Mouse (Mus musculus): ENCODE results near the gene Sbk1. TPM values are rescaled to one million over a fixed set of nuclear protein-coding genes. Genes with fewer than 3 reads are reported as not detected.

Gene Sbk1
- total and polyA plus RNA-seq, 3 experiments = 1.6 to 4.5 (median 4.2) TPM

DNA sequence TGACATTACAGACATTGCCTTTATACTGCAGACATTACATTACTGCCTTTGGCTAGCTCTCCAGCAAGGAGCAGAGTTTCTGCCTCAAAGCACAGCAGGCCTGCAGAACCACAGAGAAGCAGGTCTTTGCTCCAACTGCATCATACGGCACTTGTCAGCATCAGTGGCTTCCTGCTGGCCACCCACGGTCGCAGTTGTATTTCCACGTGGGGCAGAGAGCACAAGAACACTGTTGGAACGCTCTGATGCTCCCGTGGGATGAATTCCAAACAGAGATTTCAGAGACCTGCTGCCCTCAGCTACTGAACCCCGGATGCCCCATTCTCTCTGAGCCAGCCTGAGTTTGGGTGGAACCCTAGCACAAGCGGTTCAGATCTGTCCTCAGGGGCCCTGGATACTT, 4.8 kb upstream of the Sbk1 start:
- Histone ChIP-seq H3K36me3 (replicated peaks in 1 of 2; ENCODE audit: control insufficient read depth in 1 of 2, insufficient read depth in 1 of 2, low read length in 1 of 2) (no peaks in the 10 kb centered on the region), H3K4me3 (replicated peaks in 1 of 3; ENCODE audit: low read depth in 2 of 3, low read length in 2 of 3, poor library complexity in 1 of 3) (no peak overlapping the region), H3K79me2 (replicated peaks; ENCODE audit: control insufficient read depth, extremely low read depth, insufficient read depth, poor library complexity, severe bottlenecking) (no peaks in the 10 kb centered on the region), H3K4me2 (ENCODE audit: insufficient read depth, low read depth, poor library complexity, severe bottlenecking) (no peak overlapping the region), H3K9me3 (replicated peaks; ENCODE audit: low read length) (no peaks in the 10 kb centered on the region), H3K9ac (ENCODE audit: insufficient read depth, low read depth) (no peak overlapping the region), H3K27ac (ENCODE audit: insufficient read depth, low read depth) (no peak overlapping the region), H3K4me1 (ENCODE audit: control insufficient read depth in 1 of 2, insufficient read depth in 2 of 2) (peaks cover 5 to 7% of the 10 kb centered on the region in 2 experiments; a peak in 3 of 4 replicates), H3K27me3 (replicated peaks) (peaks cover 56% of the 10 kb centered on the region)
- no peak for DNase-seq (ENCODE audit: extremely low read depth)
- dilution Hi-C loops (cut with MboI; ENCODE audit: extremely low pct_ligation_motif_present, extremely low pct_unique_long_range_greater_than_20kb, low sequenced_read_pairs) = no loop called here
- in situ Hi-C loops (cut with MboI; ENCODE audit: low pct_ligation_motif_present, low pct_unique_long_range_greater_than_20kb, low sequenced_read_pairs) = loop anchor here (25.0 kb wide), 1 partner anchor 95 kb away; the partner anchor contains the start of gene Lat
- no peak for TF ChIP-seq KAT2A (IDR thresholded peaks at IDR 0.05; ENCODE audit: insufficient replicate concordance, low read length)
- TF ChIP-seq GABPA (IDR thresholded peaks at IDR 0.05; ENCODE audit: insufficient replicate concordance, low read depth, low read length) = no peak
- TF ChIP-seq MEF2A (IDR thresholded peaks at IDR 0.05; ENCODE audit: borderline replicate concordance, low read depth, low read length) = no peak
- no peak for TF ChIP-seq RCOR1 (conservative IDR thresholded peaks at IDR 0.05; ENCODE audit: low read depth, low read length)
- no peak for TF ChIP-seq POLR2AphosphoS2 (IDR thresholded peaks at IDR 0.05; ENCODE audit: low read depth, low read length)
- no peak for TF ChIP-seq ZMIZ1 (IDR thresholded peaks at IDR 0.05; ENCODE audit: low read depth, low read length)
- TF ChIP-seq ZC3H11A (IDR thresholded peaks at IDR 0.05; ENCODE audit: low read depth, low read length) = no peak
- TF ChIP-seq BHLHE40 (IDR thresholded peaks at IDR 0.05; ENCODE audit: low read depth, low read length) = no peak
- no peak for TF ChIP-seq MAFK (IDR thresholded peaks at IDR 0.05; ENCODE audit: insufficient replicate concordance, low read length)
- TF ChIP-seq MXI1 (IDR thresholded peaks at IDR 0.05; ENCODE audit: low read depth, low read length) = no peak
- TF ChIP-seq EP300 (IDR thresholded peaks at IDR 0.05; ENCODE audit: low read length) = no peak
- no peak for TF ChIP-seq MAZ (IDR thresholded peaks at IDR 0.05; ENCODE audit: low read depth, low read length)
- TF ChIP-seq ZNF384 (IDR thresholded peaks at IDR 0.05; ENCODE audit: low read depth, low read length) = no peak
- TF ChIP-seq UBTF (IDR thresholded peaks at IDR 0.05; ENCODE audit: low read depth, low read length) = no peak
- no peak for TF ChIP-seq USF1 (IDR thresholded peaks at IDR 0.05; ENCODE audit: low read depth, low read length)
- TF ChIP-seq TBP (conservative IDR thresholded peaks at IDR 0.05; ENCODE audit: low read depth, low read length) = no peak
- TF ChIP-seq CTCF (conservative IDR thresholded peaks at IDR 0.05 in 1 of 2, IDR thresholded peaks at IDR 0.05 in 1 of 2; ENCODE audit: low read depth in 2 of 2, low read length in 2 of 2) = no peak
- TF ChIP-seq JUND (conservative IDR thresholded peaks at IDR 0.05; ENCODE audit: low read depth, low read length) = no peak
- TF ChIP-seq CHD1 (IDR thresholded peaks at IDR 0.05; ENCODE audit: low read depth, low read length) = no peak

DNA sequence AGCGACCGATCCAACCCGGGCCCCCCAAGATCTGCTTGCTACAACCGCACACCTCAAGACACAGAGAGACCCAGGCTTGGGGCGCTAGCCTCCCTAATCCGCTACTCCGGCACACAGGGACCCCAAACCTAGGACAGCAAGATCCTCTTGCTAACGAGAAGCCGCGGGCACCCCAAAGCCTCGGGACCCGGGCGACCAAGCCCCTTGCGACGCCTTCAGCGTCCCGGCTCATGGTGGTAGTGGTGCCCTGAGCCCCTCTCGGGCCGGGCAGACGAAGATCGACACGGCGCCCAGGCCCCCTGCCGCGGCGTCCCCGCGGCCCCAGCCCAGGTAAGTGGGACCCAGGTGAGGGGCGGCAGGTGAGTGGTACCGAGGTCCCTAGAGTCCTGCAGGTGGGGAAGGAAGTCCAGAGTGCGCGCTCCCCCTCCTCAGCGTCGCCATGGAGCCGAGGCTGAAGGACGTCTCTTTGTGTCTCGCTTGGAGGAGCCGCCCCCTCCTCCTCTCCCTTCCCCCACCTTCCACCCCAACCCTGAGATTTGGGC, 422 bp downstream of the Sbk1 start:
- in situ Hi-C loops (cut with MboI; ENCODE audit: low pct_ligation_motif_present, low pct_unique_long_range_greater_than_20kb, low sequenced_read_pairs) = loop anchor here (25.0 kb wide), 1 partner anchor 89 kb away; the partner anchor contains the start of gene Lat
- H3K36me3 ChIP-seq (replicated peaks in 1 of 2; ENCODE audit: control insufficient read depth in 1 of 2, insufficient read depth in 1 of 2, low read length in 1 of 2) = peaks cover 0 to 6% of the 10 kb centered on the region in 2 experiments
- TF ChIP-seq TCF12 (IDR thresholded peaks at IDR 0.05; ENCODE audit: low read depth, low read length) = no peak
- TF ChIP-seq USF1 (IDR thresholded peaks at IDR 0.05; ENCODE audit: low read depth, low read length) = no peak
- TF ChIP-seq GABPA (IDR thresholded peaks at IDR 0.05; ENCODE audit: insufficient replicate concordance, low read depth, low read length) = no peak
- TF ChIP-seq POLR2AphosphoS2 (IDR thresholded peaks at IDR 0.05; ENCODE audit: low read depth, low read length) = no peak
- no peak for TF ChIP-seq JUND (conservative IDR thresholded peaks at IDR 0.05; ENCODE audit: low read depth, low read length)
- no peak for TF ChIP-seq BHLHE40 (IDR thresholded peaks at IDR 0.05; ENCODE audit: low read depth, low read length)
- TF ChIP-seq EP300 (IDR thresholded peaks at IDR 0.05; ENCODE audit: low read length) = no peak
- no peak for TF ChIP-seq MAZ (IDR thresholded peaks at IDR 0.05; ENCODE audit: low read depth, low read length)
- no peak for TF ChIP-seq RAD21 (IDR thresholded peaks at IDR 0.05; ENCODE audit: low read depth, low read length)
- no peak for TF ChIP-seq SIN3A (IDR thresholded peaks at IDR 0.05; ENCODE audit: low read length)
- no peak for TF ChIP-seq UBTF (IDR thresholded peaks at IDR 0.05; ENCODE audit: low read depth, low read length)
- no peak for TF ChIP-seq KAT2A (IDR thresholded peaks at IDR 0.05; ENCODE audit: insufficient replicate concordance, low read length)
- TF ChIP-seq PAX5 (IDR thresholded peaks at IDR 0.05; ENCODE audit: low read length) = no peak
- TF ChIP-seq ZMIZ1 (IDR thresholded peaks at IDR 0.05; ENCODE audit: low read depth, low read length) = no peak
- H3K4me2 ChIP-seq (ENCODE audit: insufficient read depth, low read depth, poor library complexity, severe bottlenecking) = peak overlapping the region; percentile 87
- H3K4me1 ChIP-seq (ENCODE audit: control insufficient read depth in 1 of 2, insufficient read depth in 2 of 2) = peaks cover 19 to 59% of the 10 kb centered on the region in 2 experiments
- no peak for DNase-seq (ENCODE audit: extremely low read depth)
- H3K4me3 ChIP-seq (replicated peaks in 1 of 3; ENCODE audit: low read depth in 2 of 3, low read length in 2 of 3, poor library complexity in 1 of 3) = peak overlapping the region; percentile 54 to 69 (median 65)
- H3K27ac ChIP-seq (ENCODE audit: insufficient read depth, low read depth) = no peak overlapping the region
- H3K9me3 ChIP-seq (replicated peaks; ENCODE audit: low read length) = no peaks in the 10 kb centered on the region
- no peaks in the 10 kb centered on the region for H3K79me2 ChIP-seq (replicated peaks; ENCODE audit: control insufficient read depth, extremely low read depth, insufficient read depth, poor library complexity, severe bottlenecking)
- peak overlapping the region; percentile 77 for H3K9ac ChIP-seq (ENCODE audit: insufficient read depth, low read depth)
- peaks cover 41% of the 10 kb centered on the region for H3K27me3 ChIP-seq (replicated peaks)
- dilution Hi-C loops (cut with MboI; ENCODE audit: extremely low pct_ligation_motif_present, extremely low pct_unique_long_range_greater_than_20kb, low sequenced_read_pairs) = no loop called here

Data from CH12.LX (cell line).